Comparison of ENCODE assay signal across 12 mouse cellular contexts in the genomic region with DNA sequence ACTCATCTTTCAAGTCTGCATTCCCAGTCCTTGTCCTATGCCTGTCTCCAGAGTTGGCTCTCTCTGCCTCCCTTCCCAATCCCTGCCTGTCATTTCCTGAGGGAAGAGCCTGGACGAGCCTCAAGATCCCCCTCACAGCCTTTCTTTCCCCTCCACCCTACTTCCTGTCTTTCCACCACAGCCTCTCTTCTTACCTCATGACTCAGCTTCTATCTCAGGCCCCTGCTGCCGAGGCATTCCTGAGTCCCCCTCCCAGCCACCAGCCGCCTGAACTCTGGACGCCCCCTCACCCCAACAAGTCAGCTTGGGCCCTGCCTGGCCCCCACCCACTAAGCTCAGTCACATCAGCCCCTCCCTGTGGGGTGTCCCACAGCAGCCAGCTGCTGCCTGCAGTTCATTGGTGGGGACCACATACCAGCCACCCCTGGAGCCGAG.
DNase-seq lines count a peak whose midpoint lies in the region; ATAC-seq lines count a peak whose summit lies in the region.
"Had no signal": no experiment of that assay in that cellular context is flagged by ENCODE, and none has a peak within 500 bp of the region (broad histone marks: within the 10 kb centered on the region; RNA-seq: fewer than 3 reads in every experiment).

No protein-coding gene starts in this region.

- peak; percentile 65 for ATAC-seq in common myeloid progenitor, adult 5-6 weeks (replicated peaks; ENCODE audit: low read depth, poor library complexity, severe bottlenecking)
- ATAC-seq in kidney, embryonic 15.5 days (replicated peaks; ENCODE audit: low FRiP score): peak; percentile 74
- no peak for ATAC-seq in megakaryocyte, adult 5-6 weeks (ENCODE audit: poor library complexity, severe bottlenecking)
- ATAC-seq: midbrain, embryonic 15.5 days had no signal

- no peaks in the 10 kb centered on the region for H3K36me3 ChIP-seq in kidney, embryonic 15.5 days
- H3K36me3 ChIP-seq: midbrain, embryonic 15.5 days had no signal

- peak; percentile 16 for DNase-seq in kidney, adult 9 months
- DNase-seq in kidney, adult 8-10 months: no peak
- DNase-seq in lung, postnatal 4 days: peak; percentile 16 to 51
- no peak for DNase-seq in adrenal gland, postnatal 4 days (ENCODE audit: low spot score in 2 of 2)
- no peak for DNase-seq in frontal cortex, postnatal 10 days (ENCODE audit: low spot score in 2 of 2)
- DNase-seq: adrenal gland, adult 2 months; cerebellum, adult 11-12 months; thymus, postnatal 14 days had no signal

- H3K27me3 ChIP-seq in kidney, embryonic 15.5 days: peaks cover 73% of the 10 kb centered on the region

- 29% methylated on average over 5 of the region's 5 CpGs for WGBS in kidney, embryonic 15.5 days

- peak overlapping the region; percentile 52 for H3K27ac ChIP-seq in kidney, embryonic 15.5 days
- H3K27ac ChIP-seq: midbrain, embryonic 15.5 days had no signal

- H3K4me1 ChIP-seq in kidney, embryonic 15.5 days: peaks cover 12% of the 10 kb centered on the region
- H3K4me1 ChIP-seq: midbrain, embryonic 15.5 days had no signal

- H3K9ac ChIP-seq in kidney, embryonic 15.5 days: no peak overlapping the region
- H3K9ac ChIP-seq: midbrain, embryonic 15.5 days had no signal

- no peak overlapping the region for H3K4me3 ChIP-seq in kidney, embryonic 15.5 days (replicated peaks)
- H3K4me3 ChIP-seq: midbrain, embryonic 15.5 days had no signal

- no peak overlapping the region for H3K4me2 ChIP-seq in kidney, embryonic 15.5 days
- H3K4me2 ChIP-seq: midbrain, embryonic 15.5 days had no signal

- no peaks in the 10 kb centered on the region for H3K9me3 ChIP-seq in kidney, embryonic 15.5 days (replicated peaks)
- H3K9me3 ChIP-seq: midbrain, embryonic 15.5 days had no signal

Comparison
In these comparisons a context has a peak if more than half of its experiments do, and no peak if none do; other contexts are left out.
1. DNase-seq: peak in kidney, adult 9 months (single experiment) and lung, postnatal 4 days (2 of 2); none in kidney, adult 8-10 months (0 of 2), adrenal gland, postnatal 4 days (0 of 2) and frontal cortex, postnatal 10 days (0 of 2).